Mouse (Mus musculus): ENCODE measurements around the gene Spcs1.

- TF ChIP-seq CTCF (IDR thresholded peaks at IDR 0.05; ENCODE audit: control insufficient read depth, insufficient read depth, low read length) (no peak), POLR2A (IDR thresholded peaks at IDR 0.05; ENCODE audit: borderline replicate concordance, control insufficient read depth, low read depth, low read length) (no peak)
Observed at GRCm38 (mm10) chr14:31022579-31022978, 21.1 kb upstream of the Spcs1 start.
